Mouse (Mus musculus): Measurements from ENCODE around the gene Wiz. TPM values are rescaled to one million over a fixed set of nuclear protein-coding genes. Genes with fewer than 3 reads are reported as not detected.

The Wiz gene
- polyA plus RNA-seq (2014; fragmentation: Nextera tagmentation; extraction: Ambion mirVana), result 33.7 and 36.9 TPM in 2 replicates

DNA sequence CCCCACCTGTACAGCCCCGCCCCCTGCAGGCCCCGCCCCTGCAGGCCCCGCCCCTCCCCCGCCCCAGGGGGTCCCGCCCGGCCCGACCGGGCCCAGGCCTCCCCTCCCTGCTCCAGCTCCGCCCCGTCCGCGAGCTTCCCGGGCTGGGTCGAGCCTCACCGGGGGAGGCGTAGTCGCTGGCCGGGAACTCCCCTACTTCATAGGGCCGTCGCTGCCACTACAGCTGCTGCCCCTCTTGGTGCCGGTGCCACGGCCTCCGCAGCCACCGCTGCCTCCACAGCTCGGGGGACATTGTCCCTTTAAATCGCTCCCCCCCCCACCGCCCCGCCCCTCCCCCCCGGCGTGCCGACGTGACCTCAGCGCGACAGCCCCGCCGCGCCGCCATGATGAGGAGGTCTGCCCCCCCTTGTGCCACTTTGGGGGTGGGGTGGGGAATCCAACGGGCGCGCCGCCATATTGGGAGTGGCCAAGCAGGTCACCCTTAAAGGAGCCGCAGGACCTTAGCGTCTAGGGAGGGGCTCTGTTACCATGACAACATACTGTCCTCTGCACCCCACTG lies at the start of gene Wiz:
Gene Wiz (minus strand): TSS at position 339 of the 559 bp plus-strand sequence.
- Histone ChIP-seq H3K4me2 (peak within 1 kb of the TSS; percentile 94), H3K4me3 (ENCODE audit: low read depth, low read length) (peak within 1 kb of the TSS; percentile 73), H3K36me3 (ENCODE audit: control insufficient read depth, insufficient read depth, low read length) (no peaks in the 10 kb centered on the region), H3K9me3 (ENCODE audit: control insufficient read depth, low read length) (no peaks in the 10 kb centered on the region), H3K27me3 (ENCODE audit: control insufficient read depth, insufficient read depth, low read length) (peaks cover 18% of the 10 kb centered on the region), H3K4me1 (ENCODE audit: control insufficient read depth, insufficient read depth, low read length) (peaks cover 3% of the 10 kb centered on the region; the same call in 1 of the 2 replicates), H3K27ac (ENCODE audit: low read depth, low read length) (no peak within 1 kb of the TSS; the same call in 1 of the 2 replicates), H3K9ac (ENCODE audit: low read length) (peak within 1 kb of the TSS; percentile 84)
- ATAC-seq (ENCODE audit: low FRiP score) (peak; percentile 91), DNase-seq (ENCODE audit: low spot score, missing footprints) (peak; percentile 98)
- 2% methylated on average over 24 of the region's 44 CpGs for WGBS

GRCm38 (mm10) chr17:32437106-32437505 lies 47.9 kb upstream of the Wiz start:
- Histone ChIP-seq H3K27ac (ENCODE audit: low read depth, low read length) (no peak overlapping the region), H3K9me3 (ENCODE audit: control insufficient read depth, low read length) (no peaks in the 10 kb centered on the region), H3K36me3 (ENCODE audit: control insufficient read depth, insufficient read depth, low read length) (no peaks in the 10 kb centered on the region), H3K9ac (ENCODE audit: low read length) (no peak overlapping the region), H3K4me2 (no peak overlapping the region), H3K4me1 (ENCODE audit: control insufficient read depth, insufficient read depth, low read length) (no peaks in the 10 kb centered on the region), H3K4me3 (ENCODE audit: low read depth, low read length) (no peak overlapping the region), H3K27me3 (ENCODE audit: control insufficient read depth, insufficient read depth, low read length) (no peaks in the 10 kb centered on the region)
- 94% methylated on average over 4 of the region's 4 CpGs for WGBS
- no peak for ATAC-seq (ENCODE audit: low FRiP score)
- DNase-seq (ENCODE audit: low spot score, missing footprints), result no peak

DNA sequence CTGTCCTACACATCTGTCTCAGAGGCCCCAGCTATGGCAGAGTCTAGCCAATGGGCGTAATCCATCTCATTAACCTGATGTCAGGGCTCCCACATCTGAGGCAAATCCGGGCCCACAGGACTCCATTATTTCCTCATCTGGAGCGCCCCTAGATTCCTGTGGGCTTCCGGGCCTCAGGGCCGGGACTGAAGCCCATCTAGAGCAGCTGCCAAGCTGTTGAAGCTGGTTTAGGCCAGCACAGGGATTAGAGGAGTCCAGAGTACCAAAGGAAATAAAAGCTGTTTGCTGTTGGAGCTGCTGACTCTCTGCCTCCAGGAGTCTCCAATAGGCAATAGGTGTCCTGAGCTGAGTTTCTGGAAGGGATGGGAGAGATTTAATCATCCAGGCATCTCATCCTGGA lies 45.9 kb upstream of the Wiz start:
- WGBS, result 74% methylated on average over 5 of the region's 5 CpGs
- no peaks in the 10 kb centered on the region for H3K9me3 ChIP-seq (ENCODE audit: control insufficient read depth, low read length)
- no peak overlapping the region for H3K9ac ChIP-seq (ENCODE audit: low read length)
- H3K27me3 ChIP-seq (ENCODE audit: control insufficient read depth, insufficient read depth, low read length), result no peaks in the 10 kb centered on the region
- ATAC-seq (ENCODE audit: low FRiP score) (no peak), DNase-seq (ENCODE audit: low spot score, missing footprints) (no peak)
- H3K27ac ChIP-seq (ENCODE audit: low read depth, low read length), result no peak overlapping the region
- H3K4me3 ChIP-seq (ENCODE audit: low read depth, low read length), result no peak overlapping the region
- H3K4me2 ChIP-seq, result no peak overlapping the region
- H3K36me3 ChIP-seq (ENCODE audit: control insufficient read depth, insufficient read depth, low read length), result no peaks in the 10 kb centered on the region
- no peaks in the 10 kb centered on the region for H3K4me1 ChIP-seq (ENCODE audit: control insufficient read depth, insufficient read depth, low read length)

DNA sequence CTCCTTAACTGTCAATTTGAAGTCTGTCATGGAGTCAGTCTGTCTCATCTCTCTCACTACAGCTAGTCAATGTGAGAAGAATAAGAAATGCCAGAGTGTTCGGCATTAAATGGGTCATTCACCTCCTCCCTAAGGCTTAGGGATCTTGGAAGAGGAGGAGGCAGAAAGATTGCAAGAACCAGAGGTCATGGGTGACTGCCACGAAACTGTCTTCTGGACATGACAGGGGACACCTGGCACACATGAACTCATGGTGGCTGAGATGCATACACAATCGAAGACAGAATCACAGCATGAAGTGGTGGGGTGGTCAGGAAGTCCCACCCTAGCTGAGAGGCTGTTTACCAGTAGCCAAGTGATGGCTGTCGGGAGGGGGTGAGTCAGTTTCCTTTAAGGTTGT lies 45.1 kb upstream of the Wiz start:
- no peaks in the 10 kb centered on the region for H3K36me3 ChIP-seq (ENCODE audit: control insufficient read depth, insufficient read depth, low read length)
- H3K9me3 ChIP-seq (ENCODE audit: control insufficient read depth, low read length), result no peaks in the 10 kb centered on the region
- 79% methylated on average over 4 of the region's 4 CpGs for WGBS
- H3K4me3 ChIP-seq (ENCODE audit: low read depth, low read length), result no peak overlapping the region
- no peaks in the 10 kb centered on the region for H3K4me1 ChIP-seq (ENCODE audit: control insufficient read depth, insufficient read depth, low read length)
- no peak overlapping the region for H3K4me2 ChIP-seq
- no peak overlapping the region for H3K9ac ChIP-seq (ENCODE audit: low read length)
- ATAC-seq (ENCODE audit: low FRiP score) (no peak), DNase-seq (ENCODE audit: low spot score, missing footprints) (no peak)
- H3K27ac ChIP-seq (ENCODE audit: low read depth, low read length), result no peak overlapping the region
- no peaks in the 10 kb centered on the region for H3K27me3 ChIP-seq (ENCODE audit: control insufficient read depth, insufficient read depth, low read length)

GRCm38 (mm10) chr17:32431972-32432371 lies 42.7 kb upstream of the Wiz start:
- no peak for ATAC-seq (ENCODE audit: low FRiP score)

DNA sequence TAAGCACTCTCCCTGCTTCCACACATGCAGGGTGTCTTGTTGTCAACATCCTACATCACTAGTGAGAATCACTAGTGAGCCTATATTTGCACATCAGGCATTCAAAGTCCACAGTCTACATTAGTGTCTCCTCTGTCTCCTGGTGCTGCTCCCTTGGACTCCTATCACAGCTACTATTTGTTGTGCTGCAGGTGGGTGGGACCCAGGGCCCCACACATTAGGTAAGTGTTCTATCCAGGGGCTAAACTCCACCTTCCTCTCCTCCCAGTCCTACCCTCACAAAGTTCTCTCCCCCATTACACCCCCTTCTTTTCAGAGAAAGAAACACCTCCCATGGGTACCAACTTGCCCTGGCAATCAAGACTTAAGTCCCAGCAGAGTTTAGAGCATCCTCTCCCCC lies 37.4 kb upstream of the Wiz start:
- Histone ChIP-seq H3K27ac (ENCODE audit: low read depth, low read length) (no peak overlapping the region), H3K9ac (ENCODE audit: low read length) (no peak overlapping the region), H3K36me3 (ENCODE audit: control insufficient read depth, insufficient read depth, low read length) (no peaks in the 10 kb centered on the region), H3K4me1 (ENCODE audit: control insufficient read depth, insufficient read depth, low read length) (no peaks in the 10 kb centered on the region), H3K9me3 (ENCODE audit: control insufficient read depth, low read length) (no peaks in the 10 kb centered on the region), H3K4me2 (no peak overlapping the region), H3K4me3 (ENCODE audit: low read depth, low read length) (no peak overlapping the region), H3K27me3 (ENCODE audit: control insufficient read depth, insufficient read depth, low read length) (no peaks in the 10 kb centered on the region)
- no peak for DNase-seq (ENCODE audit: low spot score, missing footprints)
- ATAC-seq (ENCODE audit: low FRiP score), result no peak

More at GRCm38 (mm10) chr17:32431972-32432371, 42.7 kb upstream of the Wiz start:
- no peak overlapping the region for H3K4me2 ChIP-seq
- H3K4me3 ChIP-seq (ENCODE audit: low read depth, low read length), result no peak overlapping the region
- no peaks in the 10 kb centered on the region for H3K4me1 ChIP-seq (ENCODE audit: control insufficient read depth, insufficient read depth, low read length)
- no peaks in the 10 kb centered on the region for H3K9me3 ChIP-seq (ENCODE audit: control insufficient read depth, low read length)
- no peaks in the 10 kb centered on the region for H3K36me3 ChIP-seq (ENCODE audit: control insufficient read depth, insufficient read depth, low read length)
- no peak overlapping the region for H3K9ac ChIP-seq (ENCODE audit: low read length)
- WGBS, result 67% methylated on average over 3 of the region's 3 CpGs
- no peak for DNase-seq (ENCODE audit: low spot score, missing footprints)
- H3K27ac ChIP-seq (ENCODE audit: low read depth, low read length), result no peak overlapping the region
- no peaks in the 10 kb centered on the region for H3K27me3 ChIP-seq (ENCODE audit: control insufficient read depth, insufficient read depth, low read length)

DNA sequence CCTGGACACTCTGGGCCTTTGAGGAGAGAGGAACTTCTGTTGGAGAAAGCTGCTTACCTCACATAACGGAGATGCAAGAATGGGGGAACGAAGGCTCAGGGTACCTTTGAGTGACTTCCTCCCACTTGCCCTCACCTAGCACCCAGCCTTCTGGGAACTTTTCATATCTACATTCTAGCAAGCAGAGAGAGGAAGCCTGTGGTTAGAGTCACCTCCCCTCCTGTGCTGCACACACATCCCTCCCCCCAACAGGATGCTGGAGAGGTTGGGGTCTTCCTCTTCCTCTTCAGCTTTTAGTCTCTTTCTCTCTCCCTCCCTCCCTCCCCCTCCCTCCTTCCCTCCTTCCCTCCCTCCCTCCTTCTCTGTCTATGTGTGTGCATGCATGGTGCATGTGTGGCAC lies 34.8 kb upstream of the Wiz start, which contains the start of gene Pglyrp2:
Gene Pglyrp2 (minus strand): TSS at position 134 of the 400 bp plus-strand sequence.
- H3K36me3 ChIP-seq (ENCODE audit: control insufficient read depth, insufficient read depth, low read length), result no peaks in the 10 kb centered on the region
- WGBS, result 87% methylated on average over 2 of the region's 2 CpGs
- ATAC-seq (ENCODE audit: low FRiP score), result no peak

DNA sequence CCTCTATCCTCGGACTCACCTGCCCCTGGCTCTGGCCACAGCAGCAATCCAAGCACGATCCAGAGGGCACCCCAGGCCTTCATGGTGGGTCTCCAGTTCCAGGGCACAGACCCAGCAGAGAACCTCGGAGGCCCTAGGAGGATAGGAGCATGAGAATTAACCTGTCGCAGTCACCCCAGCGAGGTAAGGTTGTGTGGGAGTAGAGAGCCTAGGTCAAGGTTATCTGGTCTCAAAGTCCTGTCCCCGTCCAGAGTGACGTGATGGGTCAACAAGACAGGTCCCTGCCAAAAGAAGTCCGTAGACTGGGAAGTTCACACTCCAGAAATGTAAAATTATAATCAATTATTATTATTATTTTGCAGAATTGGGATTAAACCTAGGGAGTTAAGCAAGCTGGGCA lies 31.5 kb upstream of the Wiz start:
- Histone ChIP-seq H3K9ac (ENCODE audit: low read length) (no peak overlapping the region), H3K27me3 (ENCODE audit: control insufficient read depth, insufficient read depth, low read length) (peaks cover 1% of the 10 kb centered on the region; the same call in 1 of the 2 replicates)

More for the DNA sequence above, 34.8 kb upstream of the Wiz start, which contains the start of gene Pglyrp2:
- H3K4me3 ChIP-seq (ENCODE audit: low read depth, low read length), result no peak within 1 kb of the TSS
- H3K27ac ChIP-seq (ENCODE audit: low read depth, low read length), result no peak within 1 kb of the TSS
- H3K27me3 ChIP-seq (ENCODE audit: control insufficient read depth, insufficient read depth, low read length), result no peaks in the 10 kb centered on the region
- no peaks in the 10 kb centered on the region for H3K4me1 ChIP-seq (ENCODE audit: control insufficient read depth, insufficient read depth, low read length)
- no peak for DNase-seq (ENCODE audit: low spot score, missing footprints)
- H3K9ac ChIP-seq (ENCODE audit: low read length), result no peak within 1 kb of the TSS
- no peak within 1 kb of the TSS for H3K4me2 ChIP-seq
- H3K9me3 ChIP-seq (ENCODE audit: control insufficient read depth, low read length), result no peaks in the 10 kb centered on the region

DNA sequence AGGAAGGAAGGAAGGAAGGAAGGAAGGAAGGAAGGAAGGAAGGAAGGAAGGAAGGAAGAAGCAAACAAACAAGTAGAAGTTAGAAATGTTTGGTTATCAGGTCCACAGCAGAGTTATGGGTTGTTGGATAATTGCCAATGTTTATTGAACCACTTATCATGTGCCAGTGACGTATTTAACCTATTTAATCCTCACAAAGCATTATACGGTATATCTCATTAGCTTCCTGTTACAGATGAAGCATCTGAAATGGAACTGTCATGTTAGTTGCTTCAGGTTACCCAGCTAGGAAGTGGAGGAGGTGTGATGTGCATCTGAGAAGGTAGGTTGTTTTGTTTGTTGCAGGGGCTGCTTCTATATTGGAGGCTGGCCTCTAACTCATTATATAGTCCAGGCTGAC lies 30.8 kb upstream of the Wiz start:
- H3K9me3 ChIP-seq (ENCODE audit: control insufficient read depth, low read length), result no peaks in the 10 kb centered on the region
- no peak overlapping the region for H3K9ac ChIP-seq (ENCODE audit: low read length)
- 73% methylated on average over 2 of the region's 2 CpGs for WGBS
- ATAC-seq (ENCODE audit: low FRiP score) (no peak), DNase-seq (ENCODE audit: low spot score, missing footprints) (no peak)
- no peaks in the 10 kb centered on the region for H3K4me1 ChIP-seq (ENCODE audit: control insufficient read depth, insufficient read depth, low read length)
- H3K4me2 ChIP-seq, result no peak overlapping the region
- H3K27ac ChIP-seq (ENCODE audit: low read depth, low read length), result no peak overlapping the region
- H3K4me3 ChIP-seq (ENCODE audit: low read depth, low read length), result no peak overlapping the region
- peaks cover 3% of the 10 kb centered on the region; the same call in 1 of the 2 replicates for H3K27me3 ChIP-seq (ENCODE audit: control insufficient read depth, insufficient read depth, low read length)
- no peaks in the 10 kb centered on the region for H3K36me3 ChIP-seq (ENCODE audit: control insufficient read depth, insufficient read depth, low read length)

More for the DNA sequence above, 31.5 kb upstream of the Wiz start:
- no peak for DNase-seq (ENCODE audit: low spot score, missing footprints)
- Histone ChIP-seq H3K27ac (ENCODE audit: low read depth, low read length) (no peak overlapping the region), H3K36me3 (ENCODE audit: control insufficient read depth, insufficient read depth, low read length) (no peaks in the 10 kb centered on the region), H3K9me3 (ENCODE audit: control insufficient read depth, low read length) (no peaks in the 10 kb centered on the region), H3K4me3 (ENCODE audit: low read depth, low read length) (no peak overlapping the region), H3K4me1 (ENCODE audit: control insufficient read depth, insufficient read depth, low read length) (no peaks in the 10 kb centered on the region), H3K4me2 (no peak overlapping the region)
- WGBS, result 84% methylated on average over 8 of the region's 8 CpGs
- no peak for ATAC-seq (ENCODE audit: low FRiP score)

Measured in midbrain, embryonic 11.5 days (tissue).